Mouse (Mus musculus) right cerebral cortex, postnatal 36 days (tissue): ENCODE data around the gene A930018P22Rik.
"Not testable (repeated sequence)": the region's sequence is repeated elsewhere in the genome, so short reads cannot be mapped to it uniquely, and the experiment has no call there.

ENCODE experiments used
- DNase-seq, 2 experiments: peaks; one replicate each; pipeline ENCODE4 v3.0.0; 2022; ENCODE audit warnings: low spot score in 2 of 2, mixed read lengths in 1 of 2

Gene A930018P22Rik

GRCm38 (mm10) chr2:104117173-104117572 lies 5.4 kb upstream of the A930018P22Rik start:
- not testable (repeated sequence) for DNase-seq

GRCm38 (mm10) chr2:104119097-104119496 lies 3.5 kb upstream of the A930018P22Rik start:
- DNase-seq, result no peak

GRCm38 (mm10) chr2:104120312-104120711 lies 2.3 kb upstream of the A930018P22Rik start:
- DNase-seq, result no peak

DNA sequence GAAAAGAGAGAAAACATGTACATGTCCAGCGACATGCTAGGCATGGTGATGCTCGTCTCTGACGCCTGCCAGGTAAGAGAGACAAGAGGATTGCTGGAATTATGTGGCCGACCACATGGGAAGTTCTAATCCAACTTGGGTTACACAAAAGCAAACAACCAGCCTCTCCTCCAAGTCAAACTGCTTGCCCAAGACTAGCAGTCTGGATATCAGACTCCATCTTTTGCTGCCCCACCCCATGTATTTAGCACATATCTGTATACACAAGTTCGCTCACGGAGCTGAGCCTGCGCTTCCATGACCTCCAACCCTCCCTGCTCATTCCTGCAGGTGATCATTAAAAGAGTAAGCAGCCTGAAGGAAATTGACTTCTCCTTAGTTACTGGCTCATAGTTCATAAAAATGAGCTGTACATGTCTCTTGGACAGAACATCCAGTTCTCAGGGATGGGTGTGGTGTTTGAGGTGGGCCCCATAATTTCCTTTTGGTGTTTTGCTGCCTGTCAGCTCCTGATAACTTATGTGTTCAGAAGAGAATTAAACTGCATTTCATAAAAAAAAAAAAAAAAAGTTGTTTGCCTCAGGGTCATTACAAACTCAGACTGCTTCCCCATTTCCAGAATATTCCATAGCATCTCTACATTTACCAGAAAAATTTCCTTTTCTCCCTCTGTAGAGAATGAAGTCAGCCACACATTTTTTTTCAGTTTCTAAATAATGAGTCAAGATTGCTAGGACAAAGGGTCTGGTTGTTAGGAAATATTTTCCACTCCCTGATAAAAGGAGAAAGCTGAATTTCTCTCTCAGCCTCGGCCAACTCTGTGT lies 676 bp upstream of the A930018P22Rik start:
- DNase-seq, result no peak

DNA sequence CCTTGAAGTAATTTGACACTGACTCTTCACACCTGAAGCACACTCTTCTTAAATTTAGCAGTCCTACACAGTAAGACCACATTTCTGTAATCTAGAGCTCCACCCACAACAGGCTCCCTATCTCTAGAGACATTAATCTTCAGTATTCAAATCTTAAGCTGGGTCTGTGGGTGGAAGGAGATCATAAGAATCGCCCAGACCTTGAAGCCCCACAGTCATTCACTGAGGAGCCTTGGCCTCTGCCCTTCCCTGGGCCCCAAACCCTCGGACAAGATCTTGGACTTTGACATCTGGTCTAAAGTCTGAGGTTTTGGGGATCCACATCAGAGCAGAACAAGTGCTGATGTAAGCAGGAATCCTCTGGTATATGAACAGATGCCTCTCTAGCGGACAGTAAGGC lies 971 bp downstream of the A930018P22Rik start:
- DNase-seq, result no peak

- DNase-seq, result no peak
Measured at GRCm38 (mm10) chr2:104124071-104124470, 1.5 kb downstream of the A930018P22Rik start.

GRCm38 (mm10) chr2:104128803-104129531 lies 6.4 kb downstream of the A930018P22Rik start:
- DNase-seq, result no peak

DNA sequence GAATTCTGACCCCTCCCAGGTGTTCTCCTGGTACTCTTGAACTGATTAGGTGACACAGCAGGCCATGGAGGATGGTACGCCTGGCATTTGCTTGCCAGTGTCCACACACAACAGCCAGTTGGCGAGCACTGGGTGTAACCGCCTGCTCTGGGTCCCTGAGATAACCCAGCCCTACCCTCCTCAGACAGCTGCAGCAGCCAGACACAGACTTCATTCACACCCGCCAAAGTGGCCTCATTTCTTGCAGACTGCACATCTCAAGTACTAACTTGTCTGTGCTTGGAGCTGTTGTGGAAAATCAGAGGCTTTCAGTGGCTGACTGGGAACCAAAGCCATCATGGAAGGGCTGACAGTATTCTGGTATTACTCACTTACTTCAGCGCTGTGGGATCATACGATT lies 7.6 kb downstream of the A930018P22Rik start:
- DNase-seq, result no peak

DNA sequence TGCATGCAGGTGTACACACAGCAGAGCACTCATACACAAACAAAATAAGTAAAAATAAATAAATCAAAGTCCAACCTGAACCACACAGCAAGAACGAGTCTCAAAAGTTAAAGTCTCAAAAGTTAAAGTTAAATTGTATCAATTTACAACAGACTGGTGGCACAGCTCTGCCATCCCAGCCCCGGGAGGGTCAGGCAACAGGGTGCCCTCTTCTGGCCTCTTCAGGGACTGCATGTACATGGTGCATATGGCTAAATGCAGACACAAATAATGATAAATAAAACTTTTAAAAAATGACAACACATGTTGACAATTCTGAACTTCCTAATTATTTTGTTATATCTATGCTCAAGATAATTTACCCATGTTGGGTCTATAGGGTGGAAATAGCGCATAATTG lies 8.4 kb downstream of the A930018P22Rik start:
- DNase-seq, result no peak

DNA sequence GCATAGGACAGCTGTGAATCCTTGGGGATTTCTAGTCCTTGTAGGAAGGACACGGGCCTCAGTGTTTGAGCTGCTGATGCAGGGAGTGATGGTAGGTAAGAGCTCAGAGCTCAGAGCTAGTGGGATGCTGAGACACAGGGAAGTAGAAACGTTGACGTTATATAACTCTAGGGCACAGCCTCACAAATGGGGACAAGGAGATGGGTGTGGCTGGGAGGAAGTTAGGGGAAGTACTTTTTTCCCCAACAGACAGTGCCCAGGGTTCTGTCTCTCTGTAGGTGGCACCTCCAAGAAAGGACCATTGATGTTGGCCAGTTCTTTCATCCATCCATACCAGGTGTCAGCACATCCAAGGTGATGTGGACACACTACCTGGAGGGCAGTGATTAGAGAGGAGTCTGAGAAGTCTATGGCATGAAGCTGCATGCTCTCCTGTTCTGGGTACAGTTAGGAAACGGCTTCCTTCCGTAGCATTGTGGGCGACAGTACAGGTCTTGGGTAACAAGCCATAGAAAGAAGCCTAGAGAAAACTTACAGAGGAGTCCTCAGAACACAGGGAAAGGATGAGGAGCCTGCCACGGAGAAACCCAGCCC lies 9.8 kb downstream of the A930018P22Rik start:
- no peak for DNase-seq

GRCm38 (mm10) chr2:104133042-104133810 lies 10.7 kb downstream of the A930018P22Rik start:
- DNase-seq, result no peak

GRCm38 (mm10) chr2:104134150-104135056 lies 11.8 kb downstream of the A930018P22Rik start:
- DNase-seq, result peak; percentile 44 to 48

- no peak for DNase-seq
Measured at GRCm38 (mm10) chr2:104135920-104136319, 13.4 kb downstream of the A930018P22Rik start.

GRCm38 (mm10) chr2:104142140-104142539 lies 19.6 kb downstream of the A930018P22Rik start:
- no peak for DNase-seq

DNA sequence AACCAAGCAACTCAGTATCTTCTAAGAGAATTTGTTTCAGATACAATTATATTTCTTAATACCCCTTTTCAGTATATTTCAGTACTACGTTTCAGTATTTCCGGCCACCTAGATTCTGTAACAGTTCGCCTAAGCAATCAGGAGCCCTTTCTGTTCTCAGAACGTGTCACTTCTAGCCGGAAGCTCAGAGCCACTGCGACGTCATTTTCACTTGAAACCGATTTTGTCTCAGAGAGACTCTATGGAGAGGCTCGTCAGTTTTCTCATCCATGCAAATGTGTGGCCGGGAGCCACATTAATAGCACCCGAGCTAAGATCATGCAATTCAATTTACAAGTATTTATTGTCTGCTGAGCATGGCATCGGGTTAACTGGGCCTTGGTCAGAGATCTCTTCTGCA lies 21.4 kb downstream of the A930018P22Rik start:
- DNase-seq, result no peak

GRCm38 (mm10) chr2:104145983-104146382 lies 23.4 kb downstream of the A930018P22Rik start:
- no peak for DNase-seq

DNA sequence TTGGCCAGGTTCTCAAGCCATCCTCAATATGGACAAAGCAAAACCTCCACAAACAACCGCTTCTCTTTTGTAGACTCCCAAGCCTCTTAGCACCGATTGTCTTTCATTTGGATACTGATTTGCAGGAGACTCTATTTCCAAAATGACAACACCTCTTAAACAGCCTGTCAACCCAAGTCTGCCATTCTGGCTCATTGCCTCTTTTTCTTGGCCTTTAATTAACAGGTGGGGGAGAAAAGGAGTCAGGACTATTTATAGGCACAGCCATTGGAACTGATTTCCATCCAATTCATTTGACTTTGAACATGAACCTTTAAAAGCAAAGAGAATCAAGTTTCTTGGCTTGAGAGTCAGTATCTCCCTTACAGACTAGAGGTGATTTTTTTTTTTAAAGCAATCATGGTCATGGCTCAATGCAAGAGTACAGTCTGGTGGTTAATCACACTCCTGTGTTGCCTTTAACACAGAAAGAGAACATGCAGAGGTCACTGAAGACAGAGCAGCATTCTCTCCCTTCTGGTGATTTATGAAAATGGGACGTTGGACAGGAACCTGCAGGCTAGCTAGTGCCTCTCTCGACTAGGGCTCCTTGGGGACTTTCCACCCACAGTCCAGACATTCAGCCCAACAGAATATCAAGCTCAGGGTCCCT lies 25.5 kb downstream of the A930018P22Rik start:
- DNase-seq, result no peak

- DNase-seq, result no peak
Measured at GRCm38 (mm10) chr2:104150608-104151397, 28.2 kb downstream of the A930018P22Rik start.

DNA sequence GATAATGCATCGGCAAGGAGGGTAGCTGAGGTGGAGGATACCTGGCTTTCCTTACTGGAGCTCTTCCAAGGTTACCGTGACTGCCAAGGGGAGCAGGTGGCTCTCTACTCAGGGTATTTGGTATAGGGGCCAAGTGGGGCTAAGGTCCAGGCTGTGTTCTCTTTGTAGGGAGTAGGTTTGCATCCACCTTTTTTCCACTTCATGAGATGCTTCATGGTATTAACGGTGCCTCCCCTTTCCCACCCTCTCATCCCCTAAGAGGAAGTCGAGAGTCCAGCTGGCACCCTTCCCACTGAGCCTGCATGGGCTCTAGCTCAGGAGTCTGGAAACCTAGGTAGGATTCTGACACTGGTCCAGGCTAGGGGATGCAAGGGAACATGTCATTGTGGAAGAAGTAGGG lies 30.8 kb downstream of the A930018P22Rik start:
- no peak for DNase-seq
